Mouse (Mus musculus): Measurements from ENCODE around the gene Gm45753. TPM values are rescaled to one million over a fixed set of nuclear protein-coding genes. Genes with fewer than 3 reads are reported as not detected.
"Not testable (repeated sequence)": the region's sequence is repeated elsewhere in the genome, so short reads cannot be mapped to it uniquely, and the experiment has no call there.

Gm45753 gene
- not detected in 2 replicates for polyA plus RNA-seq (2016; fragmentation: Nextera tagmentation; extraction: Ambion mirVana)

DNA sequence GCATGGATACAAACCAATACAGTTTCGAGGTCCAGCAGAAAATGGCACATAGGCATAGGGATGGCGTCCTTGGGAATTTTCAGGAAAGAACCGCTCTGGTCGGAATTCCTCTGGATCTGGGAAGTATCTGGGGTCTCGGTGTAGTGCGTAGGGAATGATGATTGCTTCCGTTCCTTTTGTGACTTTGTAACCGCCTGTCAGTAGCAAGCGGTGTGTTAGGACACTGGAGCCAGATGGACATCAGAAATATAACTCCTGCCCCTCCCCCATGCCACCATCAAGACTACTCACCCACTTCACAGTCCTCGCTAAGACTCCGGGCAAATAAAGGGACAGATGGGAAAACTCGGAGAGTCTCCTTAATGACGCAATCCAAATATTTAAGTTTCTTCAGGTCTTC lies at the start of gene Gm45753:
Gene Gm45753, minus strand, starts transcription at position 101 of the 400 bp plus-strand sequence.
- WGBS: 90% methylated on average over 13 of the region's 13 CpGs
- Histone ChIP-seq H3K36me3 (no peaks in the 10 kb centered on the region), H3K9me3 (no peaks in the 10 kb centered on the region), H3K27me3 (no peaks in the 10 kb centered on the region), H3K4me2 (replicated peaks) (no peak within 1 kb of the TSS), H3K27ac (no peak within 1 kb of the TSS), H3K4me1 (no peaks in the 10 kb centered on the region), H3K4me3 (no peak within 1 kb of the TSS), H3K9ac (no peak within 1 kb of the TSS)
- ATAC-seq (ENCODE audit: insufficient number of reproducible peaks, insufficient read depth, low FRiP score, low TSS enrichment): no peak

DNA sequence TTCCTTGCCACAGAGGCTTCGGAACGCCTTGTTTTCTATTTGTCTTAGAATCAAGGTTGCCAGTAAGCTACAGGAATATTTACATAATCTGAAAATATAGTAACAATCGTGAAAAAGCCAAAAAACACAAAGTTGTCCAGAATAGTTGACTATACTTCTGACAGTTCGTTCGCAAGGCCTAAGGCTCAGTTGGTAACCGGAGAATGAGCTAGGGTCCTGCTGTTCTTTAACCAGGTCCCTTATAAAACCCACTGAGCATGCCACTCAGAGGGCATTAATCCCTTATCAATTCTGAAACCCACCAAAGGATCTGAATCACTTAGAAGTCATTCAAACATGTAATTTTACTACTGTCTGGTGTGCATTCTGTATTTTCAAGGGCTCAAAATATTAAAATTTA lies 47.5 kb upstream of the Gm45753 start:
- H3K27ac ChIP-seq: no peak overlapping the region
- no peaks in the 10 kb centered on the region for H3K4me1 ChIP-seq
- no peak overlapping the region for H3K9ac ChIP-seq
- no peaks in the 10 kb centered on the region for H3K27me3 ChIP-seq
- no peaks in the 10 kb centered on the region for H3K36me3 ChIP-seq
- no peak for ATAC-seq (ENCODE audit: insufficient number of reproducible peaks, insufficient read depth, low FRiP score, low TSS enrichment)
- H3K4me2 ChIP-seq (replicated peaks): no peak overlapping the region
- no peak overlapping the region for H3K4me3 ChIP-seq
- 87% methylated on average over 6 of the region's 6 CpGs for WGBS
- no peaks in the 10 kb centered on the region for H3K9me3 ChIP-seq

DNA sequence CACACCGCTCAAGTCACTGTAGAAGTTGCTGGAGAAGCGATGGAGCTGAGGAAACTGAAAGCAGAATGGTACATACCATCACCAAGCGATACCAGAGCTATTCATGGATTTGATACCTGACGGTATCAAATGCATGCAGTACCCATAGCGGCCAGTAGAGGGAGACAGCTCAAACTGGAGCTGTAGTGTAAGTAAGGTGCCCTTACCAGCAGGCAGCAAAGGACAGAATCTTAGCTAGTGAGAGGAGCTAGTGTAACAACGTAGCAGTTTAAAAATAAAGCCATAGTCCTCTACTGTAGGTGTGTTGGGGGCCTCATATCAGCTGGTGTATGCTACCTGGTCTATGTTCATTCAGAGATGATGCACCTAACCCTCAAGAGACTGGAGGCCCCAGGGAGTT lies 36.8 kb upstream of the Gm45753 start:
- Histone ChIP-seq H3K4me2 (replicated peaks) (no peak overlapping the region), H3K27ac (no peak overlapping the region), H3K36me3 (0 out of 2 replicates have a peak, but pooled peaks cover 2% of the 10 kb centered on the region), H3K9ac (no peak overlapping the region), H3K4me3 (no peak overlapping the region), H3K9me3 (no peaks in the 10 kb centered on the region), H3K4me1 (no peaks in the 10 kb centered on the region), H3K27me3 (no peaks in the 10 kb centered on the region)
- 17% methylated on average over 6 of the region's 6 CpGs for WGBS
- no peak for ATAC-seq (ENCODE audit: insufficient number of reproducible peaks, insufficient read depth, low FRiP score, low TSS enrichment)

DNA sequence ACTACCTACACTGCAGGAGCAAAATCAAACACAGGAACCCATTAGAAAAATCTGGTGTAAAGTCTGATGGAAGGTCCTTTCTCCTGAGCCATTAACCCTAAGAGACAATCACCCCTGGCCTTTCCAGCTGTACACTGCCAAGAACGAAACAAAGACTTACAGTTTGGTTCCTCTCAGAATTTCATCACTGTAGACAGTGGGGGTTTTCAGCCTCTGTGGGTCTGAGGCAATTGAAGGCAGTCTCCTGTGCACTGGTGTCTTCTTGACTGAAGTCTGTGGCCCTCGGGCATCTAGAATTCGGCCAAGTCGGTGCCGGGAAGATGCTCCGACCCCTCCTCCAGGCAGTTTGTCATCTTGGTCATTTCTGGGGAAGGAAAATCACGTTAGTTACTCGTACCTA lies 36.0 kb upstream of the Gm45753 start:
- H3K9me3 ChIP-seq: no peaks in the 10 kb centered on the region
- no peak overlapping the region for H3K27ac ChIP-seq
- no peaks in the 10 kb centered on the region for H3K4me1 ChIP-seq
- no peak overlapping the region for H3K4me2 ChIP-seq (replicated peaks)
- H3K4me3 ChIP-seq: no peak overlapping the region
- H3K36me3 ChIP-seq: 0 out of 2 replicates have a peak, but pooled peaks cover 2% of the 10 kb centered on the region
- no peak for ATAC-seq (ENCODE audit: insufficient number of reproducible peaks, insufficient read depth, low FRiP score, low TSS enrichment)
- 80% methylated on average over 8 of the region's 8 CpGs for WGBS
- H3K27me3 ChIP-seq: no peaks in the 10 kb centered on the region
- H3K9ac ChIP-seq: no peak overlapping the region

DNA sequence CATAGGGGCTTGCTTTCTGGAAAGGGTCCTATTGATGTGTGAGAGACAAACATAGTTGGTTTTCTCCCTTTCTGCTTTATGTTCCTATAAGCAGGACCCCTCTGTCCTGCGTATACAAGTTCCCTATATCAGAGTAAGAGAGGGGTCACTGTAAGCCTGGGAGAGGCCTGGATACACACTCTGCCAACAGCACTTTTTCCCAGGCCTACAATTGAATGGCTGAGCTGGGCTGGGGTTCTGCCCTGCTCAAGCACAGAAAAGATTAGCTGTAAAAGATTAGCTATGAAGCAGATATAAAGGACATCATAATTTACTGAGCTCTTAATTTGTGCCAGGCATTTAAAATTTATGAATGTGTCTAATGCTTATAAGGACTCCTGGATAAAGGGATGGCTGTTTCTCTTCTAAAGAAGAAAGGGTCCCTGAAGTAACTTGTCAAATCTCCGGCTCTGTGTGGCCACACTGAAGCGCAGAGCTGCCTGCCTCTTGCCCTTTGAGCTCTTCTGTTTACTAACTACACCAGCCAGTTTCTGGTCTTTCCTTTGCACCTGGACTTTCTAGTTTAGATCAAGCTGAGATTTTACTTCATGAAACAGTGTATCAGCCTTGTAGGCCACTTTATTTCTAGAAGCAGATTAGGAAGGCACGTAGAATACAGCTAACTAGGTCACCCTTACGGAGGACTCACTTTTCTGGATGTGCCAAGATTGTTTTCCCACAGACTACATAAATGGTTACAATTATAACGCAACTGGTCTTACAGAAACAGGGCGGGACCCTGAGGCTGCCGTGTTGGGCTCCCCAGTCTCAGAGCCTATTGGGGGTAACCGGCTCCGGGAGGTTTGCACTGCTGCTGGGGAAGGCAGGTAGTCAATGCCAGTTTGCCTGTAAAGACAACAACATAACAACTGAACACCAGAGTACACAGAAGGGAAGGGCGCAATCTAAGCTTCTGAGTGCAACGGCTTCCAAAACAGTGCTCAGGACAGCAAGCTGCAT lies 33.7 kb upstream of the Gm45753 start:
- Histone ChIP-seq H3K9ac (no peak overlapping the region), H3K4me3 (no peak overlapping the region), H3K36me3 (0 out of 2 replicates have a peak, but pooled peaks cover 2% of the 10 kb centered on the region), H3K27me3 (no peaks in the 10 kb centered on the region), H3K27ac (no peak overlapping the region), H3K9me3 (no peaks in the 10 kb centered on the region), H3K4me1 (no peaks in the 10 kb centered on the region), H3K4me2 (replicated peaks) (no peak overlapping the region)
- WGBS: 88% methylated on average over 12 of the region's 12 CpGs
- no peak for ATAC-seq (ENCODE audit: insufficient number of reproducible peaks, insufficient read depth, low FRiP score, low TSS enrichment)

DNA sequence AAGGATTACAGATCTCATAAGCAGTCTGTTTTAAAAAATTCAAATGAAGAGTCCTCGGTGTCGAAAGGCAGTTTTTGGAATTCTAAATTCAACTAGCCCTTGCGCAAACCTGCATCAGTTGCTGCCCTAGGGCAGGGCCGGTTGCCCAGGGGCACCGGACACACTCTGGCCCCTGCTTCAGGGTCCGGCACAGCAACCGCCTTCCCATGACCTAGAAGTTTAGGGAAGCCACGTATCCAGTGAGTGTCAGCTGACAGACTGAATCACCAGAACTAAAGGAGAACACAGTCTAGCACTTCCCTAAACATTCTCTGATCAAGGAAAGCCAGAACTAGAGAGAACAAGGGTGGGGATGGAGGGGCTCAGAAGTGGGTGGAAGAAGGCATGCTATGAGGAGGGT lies 25.2 kb upstream of the Gm45753 start:
- Histone ChIP-seq H3K27me3 (no peaks in the 10 kb centered on the region), H3K9me3 (no peaks in the 10 kb centered on the region), H3K4me3 (peak overlapping the region; percentile 66), H3K4me2 (replicated peaks) (peak overlapping the region; percentile 85), H3K9ac (peak overlapping the region; percentile 53; the same call in 1 of the 2 replicates), H3K27ac (no peak overlapping the region), H3K36me3 (no peaks in the 10 kb centered on the region), H3K4me1 (peaks cover 3% of the 10 kb centered on the region; the same call in 1 of the 2 replicates)
- WGBS: 3% methylated on average over 8 of the region's 8 CpGs
- ATAC-seq (ENCODE audit: insufficient number of reproducible peaks, insufficient read depth, low FRiP score, low TSS enrichment): no peak

DNA sequence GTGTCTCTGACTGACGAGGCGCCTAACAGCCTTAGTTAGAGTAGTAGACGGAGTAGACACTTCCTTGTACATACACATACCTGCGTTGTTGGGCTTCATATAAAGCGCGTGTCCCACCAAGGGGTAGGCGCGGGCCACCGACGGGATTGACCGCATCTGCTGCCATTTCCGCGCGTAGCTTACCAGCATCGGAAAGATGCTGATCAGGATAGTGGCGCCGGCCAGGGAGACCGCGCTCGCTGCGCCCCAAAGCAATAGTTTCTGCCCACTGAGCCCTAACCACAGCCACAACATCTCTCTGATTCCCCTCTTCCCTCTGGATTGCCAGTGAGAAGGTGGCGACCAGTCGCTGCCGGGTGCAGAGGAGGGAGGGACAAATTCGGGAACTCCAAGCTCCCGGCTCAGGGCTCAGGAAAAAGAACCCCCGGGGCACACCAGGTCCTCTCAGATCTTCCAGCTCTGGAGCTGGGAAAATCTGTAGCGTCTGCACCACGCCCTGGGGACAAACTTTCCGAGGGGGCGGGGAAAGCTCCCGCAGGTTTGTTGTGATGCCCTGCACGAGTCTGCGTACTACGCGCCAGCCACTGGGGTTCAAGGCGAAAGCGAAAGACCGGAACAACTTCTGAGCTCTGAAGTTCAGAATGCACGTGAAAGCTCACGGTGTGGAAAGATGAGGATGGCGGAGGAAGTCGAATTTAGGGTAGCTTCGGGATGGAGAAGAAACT lies 24.6 kb upstream of the Gm45753 start, which contains the start of gene Cyp4v3:
Gene Cyp4v3, minus strand, starts transcription at position 532 of the 725 bp plus-strand sequence.
- Histone ChIP-seq H3K36me3 (no peaks in the 10 kb centered on the region), H3K4me3 (peak within 1 kb of the TSS; percentile 66), H3K9me3 (no peaks in the 10 kb centered on the region), H3K27me3 (no peaks in the 10 kb centered on the region), H3K27ac (no peak within 1 kb of the TSS), H3K4me1 (peaks cover 3% of the 10 kb centered on the region; the same call in 1 of the 2 replicates), H3K9ac (peak within 1 kb of the TSS; percentile 53), H3K4me2 (replicated peaks) (peak within 1 kb of the TSS; percentile 85)
- under 1% methylated on average over 44 of the region's 44 CpGs for WGBS
- ATAC-seq (ENCODE audit: insufficient number of reproducible peaks, insufficient read depth, low FRiP score, low TSS enrichment): peak; percentile 77; the same call in 1 of the 2 replicates

DNA sequence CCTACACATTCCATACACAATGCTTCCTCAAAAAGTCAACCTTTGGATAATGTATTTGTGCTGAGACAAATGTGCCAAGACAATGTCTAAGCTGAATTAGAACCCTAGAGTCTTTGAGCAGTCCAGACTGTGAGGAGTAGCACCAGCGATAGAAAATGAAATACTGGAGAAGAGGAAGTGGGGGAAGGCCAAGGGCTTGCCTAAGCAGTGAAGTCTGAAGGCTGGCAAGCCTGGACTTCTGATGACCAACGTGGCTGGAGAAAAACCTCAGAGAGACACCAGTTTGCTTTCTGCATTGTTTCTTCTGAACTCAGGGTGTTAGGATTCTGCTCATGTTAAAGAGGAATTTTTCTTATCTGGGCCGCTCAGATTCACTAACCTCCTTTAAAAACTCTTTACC lies 22.6 kb upstream of the Gm45753 start:
- WGBS: 74% methylated on average over 3 of the region's 3 CpGs
- no peaks in the 10 kb centered on the region for H3K27me3 ChIP-seq
- H3K4me2 ChIP-seq (replicated peaks): no peak overlapping the region
- peaks cover 3% of the 10 kb centered on the region; the same call in 1 of the 2 replicates for H3K4me1 ChIP-seq
- H3K27ac ChIP-seq: no peak overlapping the region
- H3K9ac ChIP-seq: no peak overlapping the region
- no peak for ATAC-seq (ENCODE audit: insufficient number of reproducible peaks, insufficient read depth, low FRiP score, low TSS enrichment)
- no peaks in the 10 kb centered on the region for H3K9me3 ChIP-seq
- H3K4me3 ChIP-seq: no peak overlapping the region
- H3K36me3 ChIP-seq: no peaks in the 10 kb centered on the region

DNA sequence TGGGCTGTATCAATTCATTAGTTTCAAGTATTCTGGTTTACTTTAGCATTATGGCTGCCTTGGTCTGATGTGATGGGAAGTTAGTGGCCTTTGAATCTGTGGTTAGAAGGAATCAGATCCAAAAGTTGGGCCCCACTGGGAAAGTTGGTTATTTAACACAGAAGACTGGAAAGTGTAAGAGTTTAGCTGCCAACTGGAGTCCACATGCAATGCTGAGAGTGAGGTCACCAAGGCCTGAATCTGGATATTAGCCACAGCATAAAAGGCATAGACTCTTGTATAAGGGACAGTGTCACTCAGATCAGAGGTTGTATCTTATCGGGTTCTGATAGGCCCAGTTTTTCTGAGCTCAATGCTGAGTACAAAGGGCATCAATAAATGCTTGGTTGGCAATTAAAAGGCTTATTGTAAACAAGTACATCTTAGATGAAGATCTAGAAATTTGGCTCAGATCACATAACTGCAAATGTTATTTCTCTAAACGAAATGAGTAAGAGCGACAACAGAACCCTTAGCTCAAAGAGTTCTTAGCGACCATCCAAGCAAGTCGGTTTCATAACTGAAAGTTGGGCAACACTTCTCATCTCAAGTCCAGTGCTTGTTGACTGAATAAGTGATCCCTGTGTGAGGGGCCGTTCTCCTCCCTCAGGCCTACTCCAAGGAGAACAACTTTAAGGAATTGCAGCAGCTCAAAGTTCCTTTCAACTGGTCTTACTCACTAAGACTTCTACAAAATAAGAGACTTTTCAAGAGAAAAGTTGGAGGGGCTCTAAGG lies 21.1 kb upstream of the Gm45753 start:
- H3K4me1 ChIP-seq: peaks cover 3% of the 10 kb centered on the region; the same call in 1 of the 2 replicates
- H3K4me2 ChIP-seq (replicated peaks): no peak overlapping the region
- H3K4me3 ChIP-seq: no peak overlapping the region
- ATAC-seq (ENCODE audit: insufficient number of reproducible peaks, insufficient read depth, low FRiP score, low TSS enrichment): no peak
- H3K27ac ChIP-seq: no peak overlapping the region
- H3K9ac ChIP-seq: no peak overlapping the region
- WGBS: 87% methylated on average over 6 of the region's 6 CpGs
- no peaks in the 10 kb centered on the region for H3K27me3 ChIP-seq
- no peaks in the 10 kb centered on the region for H3K9me3 ChIP-seq
- H3K36me3 ChIP-seq: no peaks in the 10 kb centered on the region

DNA sequence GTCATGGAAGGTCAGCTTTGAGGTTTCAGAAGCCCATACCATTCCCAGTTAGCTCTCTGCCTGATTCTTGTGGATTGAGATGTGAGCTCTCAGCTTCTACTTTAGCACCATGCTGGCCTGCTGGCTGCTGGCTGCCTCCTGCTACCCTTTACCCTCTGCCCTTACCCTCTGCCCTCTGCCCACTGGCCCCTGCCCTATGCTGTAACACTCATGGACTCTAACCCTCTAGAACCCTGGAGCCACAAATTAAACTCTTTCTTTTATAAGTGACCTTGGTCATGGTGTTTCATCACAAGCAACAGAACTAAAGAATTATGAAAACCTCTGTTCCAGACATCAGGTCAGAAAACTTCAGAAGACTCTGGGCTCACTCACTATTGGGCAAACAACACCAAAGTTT lies 18.8 kb upstream of the Gm45753 start:
- not testable (repeated sequence) for H3K4me2 ChIP-seq (replicated peaks); H3K9ac ChIP-seq; H3K4me3 ChIP-seq; H3K9me3 ChIP-seq; H3K36me3 ChIP-seq; H3K27ac ChIP-seq; H3K4me1 ChIP-seq; ATAC-seq (ENCODE audit: insufficient number of reproducible peaks, insufficient read depth, low FRiP score, low TSS enrichment); H3K27me3 ChIP-seq

DNA sequence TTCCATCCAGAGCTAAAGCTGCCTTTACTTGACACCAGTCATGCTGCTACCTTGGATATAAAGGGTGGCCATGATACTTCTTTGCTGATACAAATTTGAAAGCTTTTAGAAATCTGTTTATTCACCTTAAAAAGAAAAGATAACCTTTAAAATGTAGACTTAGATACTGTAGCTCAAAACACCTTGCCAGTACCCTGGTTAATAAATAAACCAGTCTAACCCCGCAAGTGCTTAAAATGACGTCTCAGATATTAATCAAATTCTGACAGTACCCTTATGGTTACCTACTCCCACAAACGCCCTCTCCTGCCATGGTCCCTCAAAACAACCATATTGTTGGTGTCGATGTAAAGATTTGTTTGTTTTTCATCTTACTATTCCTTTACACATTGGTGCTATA lies 15.9 kb upstream of the Gm45753 start:
- ATAC-seq (ENCODE audit: insufficient number of reproducible peaks, insufficient read depth, low FRiP score, low TSS enrichment): no peak

More for the DNA sequence above, 15.9 kb upstream of the Gm45753 start:
- Histone ChIP-seq H3K4me2 (replicated peaks) (no peak overlapping the region), H3K27me3 (no peaks in the 10 kb centered on the region), H3K9me3 (no peaks in the 10 kb centered on the region), H3K4me3 (no peak overlapping the region), H3K27ac (no peak overlapping the region), H3K9ac (no peak overlapping the region), H3K4me1 (no peaks in the 10 kb centered on the region), H3K36me3 (no peaks in the 10 kb centered on the region)
- WGBS: 89% methylated on average over 4 of the region's 4 CpGs

All from embryonic facial prominence, embryonic 12.5 days (tissue).